Mouse (Mus musculus): ENCODE data around the gene Sult1a1. TPM values are rescaled to one million over a fixed set of nuclear protein-coding genes. Genes with fewer than 3 reads are reported as not detected.

Gene Sult1a1
- polyA plus RNA-seq (2012; rRNA removed) (4.5 and 6.4 TPM in 2 replicates), polyA plus RNA-seq (2014; fragmentation: Nextera tagmentation; extraction: Ambion mirVana) (13.1 and 15.2 TPM in 2 replicates)

- no peak within 1 kb of the TSS for H3K4me3 ChIP-seq (ENCODE audit: insufficient read depth in 1 of 2, low read depth in 2 of 2, low read length in 2 of 2)
- DNase-seq (ENCODE audit: low read depth in 3 of 3, low spot score in 3 of 3) (no peak), ATAC-seq (ENCODE audit: insufficient read depth) (no peak)
- TF ChIP-seq CTCF (IDR thresholded peaks at IDR 0.05; ENCODE audit: low read depth) (no peak), EP300 (IDR thresholded peaks at IDR 0.05; ENCODE audit: low read depth) (no peak)
- H3K9me3 ChIP-seq (ENCODE audit: control insufficient read depth, low read length), result no peaks in the 10 kb centered on the region
- H3K27me3 ChIP-seq (ENCODE audit: control insufficient read depth, insufficient read depth, low read length), result no peaks in the 10 kb centered on the region
- H3K4me1 ChIP-seq (replicated peaks; ENCODE audit: control insufficient read depth in 2 of 2, insufficient read depth in 2 of 2, low read length in 1 of 2), result peaks cover 0 to 2% of the 10 kb centered on the region in 2 experiments; a peak in 1 of 4 replicates
- no peak within 1 kb of the TSS; the same call in 1 of the 2 replicates for H3K4me2 ChIP-seq (ENCODE audit: low read depth)
- H3K36me3 ChIP-seq (replicated peaks; ENCODE audit: control insufficient read depth, insufficient read depth, low read depth), result no peaks in the 10 kb centered on the region; the same call in 1 of the 2 replicates
- peak within 1 kb of the TSS; percentile 27 for H3K27ac ChIP-seq
- WGBS (ENCODE audit: insufficient replicate concordance), result 67% methylated on average over 1 of the region's 1 CpGs
- H3K9ac ChIP-seq (replicated peaks), result no peak within 1 kb of the TSS
Measured at GRCm38 (mm10) chr7:126676207-126676606, at the start of gene Sult1a1. TSS of gene Sult1a1 (minus strand) at chr7:126676432.

- no peak overlapping the region for H3K27ac ChIP-seq
Measured at GRCm38 (mm10) chr7:126725667-126726066, 49.4 kb upstream of the Sult1a1 start.

GRCm38 (mm10) chr7:126725077-126725476 is 48.8 kb upstream of the Sult1a1 start:
- no peak for DNase-seq (ENCODE audit: low read depth in 3 of 3, low spot score in 3 of 3)
- TF ChIP-seq EP300 (IDR thresholded peaks at IDR 0.05; ENCODE audit: low read depth) (no peak), CTCF (IDR thresholded peaks at IDR 0.05; ENCODE audit: low read depth) (no peak)
- no peak for ATAC-seq (ENCODE audit: insufficient read depth)
- Histone ChIP-seq H3K4me1 (replicated peaks; ENCODE audit: control insufficient read depth in 2 of 2, insufficient read depth in 2 of 2, low read length in 1 of 2) (no peaks in the 10 kb centered on the region), H3K27me3 (ENCODE audit: control insufficient read depth, insufficient read depth, low read length) (no peaks in the 10 kb centered on the region), H3K36me3 (replicated peaks; ENCODE audit: control insufficient read depth, insufficient read depth, low read depth) (no peaks in the 10 kb centered on the region), H3K9ac (replicated peaks) (no peak overlapping the region), H3K27ac (no peak overlapping the region), H3K4me2 (ENCODE audit: low read depth) (no peak overlapping the region), H3K4me3 (ENCODE audit: insufficient read depth in 1 of 2, low read depth in 2 of 2, low read length in 2 of 2) (no peak overlapping the region), H3K9me3 (ENCODE audit: control insufficient read depth, low read length) (no peaks in the 10 kb centered on the region)
- 22% methylated on average over 3 of the region's 3 CpGs for WGBS (ENCODE audit: insufficient replicate concordance)

More at GRCm38 (mm10) chr7:126725667-126726066, 49.4 kb upstream of the Sult1a1 start:
- ATAC-seq (ENCODE audit: insufficient read depth) (no peak), DNase-seq (ENCODE audit: low read depth in 3 of 3, low spot score in 3 of 3) (no peak)
- no peaks in the 10 kb centered on the region for H3K27me3 ChIP-seq (ENCODE audit: control insufficient read depth, insufficient read depth, low read length)
- H3K4me1 ChIP-seq (replicated peaks; ENCODE audit: control insufficient read depth in 2 of 2, insufficient read depth in 2 of 2, low read length in 1 of 2), result peaks cover 0 to 2% of the 10 kb centered on the region in 2 experiments; a peak in 1 of 4 replicates
- TF ChIP-seq CTCF (IDR thresholded peaks at IDR 0.05; ENCODE audit: low read depth) (no peak), EP300 (IDR thresholded peaks at IDR 0.05; ENCODE audit: low read depth) (no peak)
- no peak overlapping the region for H3K4me3 ChIP-seq (ENCODE audit: insufficient read depth in 1 of 2, low read depth in 2 of 2, low read length in 2 of 2)
- H3K36me3 ChIP-seq (replicated peaks; ENCODE audit: control insufficient read depth, insufficient read depth, low read depth), result no peaks in the 10 kb centered on the region
- no peaks in the 10 kb centered on the region for H3K9me3 ChIP-seq (ENCODE audit: control insufficient read depth, low read length)
- no peak overlapping the region for H3K4me2 ChIP-seq (ENCODE audit: low read depth)
- H3K9ac ChIP-seq (replicated peaks), result no peak overlapping the region
- 33% methylated on average over 5 of the region's 5 CpGs for WGBS (ENCODE audit: insufficient replicate concordance)

GRCm38 (mm10) chr7:126721635-126722034 is 45.4 kb upstream of the Sult1a1 start:
- Histone ChIP-seq H3K4me2 (ENCODE audit: low read depth) (no peak overlapping the region), H3K4me1 (replicated peaks; ENCODE audit: control insufficient read depth in 2 of 2, insufficient read depth in 2 of 2, low read length in 1 of 2) (no peaks in the 10 kb centered on the region), H3K36me3 (replicated peaks; ENCODE audit: control insufficient read depth, insufficient read depth, low read depth) (no peaks in the 10 kb centered on the region), H3K4me3 (ENCODE audit: insufficient read depth in 1 of 2, low read depth in 2 of 2, low read length in 2 of 2) (no peak overlapping the region), H3K9me3 (ENCODE audit: control insufficient read depth, low read length) (no peaks in the 10 kb centered on the region), H3K27me3 (ENCODE audit: control insufficient read depth, insufficient read depth, low read length) (no peaks in the 10 kb centered on the region), H3K9ac (replicated peaks) (no peak overlapping the region), H3K27ac (no peak overlapping the region)
- DNase-seq (ENCODE audit: low read depth in 3 of 3, low spot score in 3 of 3) (no peak), ATAC-seq (ENCODE audit: insufficient read depth) (no peak)
- 67% methylated on average over 13 of the region's 13 CpGs for WGBS (ENCODE audit: insufficient replicate concordance)
- TF ChIP-seq CTCF (IDR thresholded peaks at IDR 0.05; ENCODE audit: low read depth) (no peak), EP300 (IDR thresholded peaks at IDR 0.05; ENCODE audit: low read depth) (no peak)

GRCm38 (mm10) chr7:126718787-126719337 is 42.6 kb upstream of the Sult1a1 start:
- Histone ChIP-seq H3K27me3 (ENCODE audit: control insufficient read depth, insufficient read depth, low read length) (no peaks in the 10 kb centered on the region), H3K9me3 (ENCODE audit: control insufficient read depth, low read length) (no peaks in the 10 kb centered on the region), H3K9ac (replicated peaks) (no peak overlapping the region), H3K4me1 (replicated peaks; ENCODE audit: control insufficient read depth in 2 of 2, insufficient read depth in 2 of 2, low read length in 1 of 2) (no peaks in the 10 kb centered on the region), H3K36me3 (replicated peaks; ENCODE audit: control insufficient read depth, insufficient read depth, low read depth) (no peaks in the 10 kb centered on the region), H3K4me3 (ENCODE audit: insufficient read depth in 1 of 2, low read depth in 2 of 2, low read length in 2 of 2) (no peak overlapping the region), H3K27ac (no peak overlapping the region), H3K4me2 (ENCODE audit: low read depth) (no peak overlapping the region)
- no peak for DNase-seq (ENCODE audit: low read depth in 3 of 3, low spot score in 3 of 3)
- WGBS (ENCODE audit: insufficient replicate concordance), result 78% methylated on average over 5 of the region's 5 CpGs
- no peak for TF ChIP-seq EP300 (IDR thresholded peaks at IDR 0.05; ENCODE audit: low read depth)
- peak; percentile 66 for TF ChIP-seq CTCF (IDR thresholded peaks at IDR 0.05; ENCODE audit: low read depth)
- no peak for ATAC-seq (ENCODE audit: insufficient read depth)

All from liver, embryonic 14.5 days (tissue).